Mouse (Mus musculus) liver, postnatal 0 days (tissue): ENCODE measurements around the gene Nmi.

ENCODE experiments used
- CTCF ChIP-seq: sonication (generic); IDR thresholded peaks from 2 replicates; pipeline ENCODE4 v1.5.1; 2016; ENCODE audit warnings: antibody characterized with exemption, low read depth
- EP300 ChIP-seq: IDR thresholded peaks from 2 replicates; pipeline ENCODE4 v1.6.1; 2016; ENCODE audit warnings: antibody characterized with exemption, low read depth, mild to moderate bottlenecking

DNA sequence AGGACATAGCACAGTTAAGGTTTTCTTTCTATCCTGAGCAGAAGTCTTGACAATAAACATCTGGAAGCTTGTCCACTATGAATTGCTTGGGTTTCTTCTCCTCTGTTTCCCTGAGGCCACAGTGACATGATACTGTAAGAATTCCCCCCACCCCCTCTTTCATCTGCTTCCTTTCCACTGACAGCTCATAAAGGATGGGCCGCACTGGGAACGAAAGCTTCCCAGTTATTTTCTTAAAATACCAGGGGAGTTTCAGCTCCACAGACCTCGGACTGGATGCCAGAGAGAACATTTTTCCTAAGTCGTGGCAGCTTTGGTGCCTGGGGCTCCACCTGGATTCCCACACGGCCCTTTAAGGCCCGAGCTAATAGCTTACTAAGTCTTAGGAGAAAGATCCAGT, 60.6 kb downstream of the Nmi start:
- TF ChIP-seq EP300 (no peak), CTCF (no peak)
